ENCODE assay signal across 10 mouse cellular contexts in the genomic region with DNA sequence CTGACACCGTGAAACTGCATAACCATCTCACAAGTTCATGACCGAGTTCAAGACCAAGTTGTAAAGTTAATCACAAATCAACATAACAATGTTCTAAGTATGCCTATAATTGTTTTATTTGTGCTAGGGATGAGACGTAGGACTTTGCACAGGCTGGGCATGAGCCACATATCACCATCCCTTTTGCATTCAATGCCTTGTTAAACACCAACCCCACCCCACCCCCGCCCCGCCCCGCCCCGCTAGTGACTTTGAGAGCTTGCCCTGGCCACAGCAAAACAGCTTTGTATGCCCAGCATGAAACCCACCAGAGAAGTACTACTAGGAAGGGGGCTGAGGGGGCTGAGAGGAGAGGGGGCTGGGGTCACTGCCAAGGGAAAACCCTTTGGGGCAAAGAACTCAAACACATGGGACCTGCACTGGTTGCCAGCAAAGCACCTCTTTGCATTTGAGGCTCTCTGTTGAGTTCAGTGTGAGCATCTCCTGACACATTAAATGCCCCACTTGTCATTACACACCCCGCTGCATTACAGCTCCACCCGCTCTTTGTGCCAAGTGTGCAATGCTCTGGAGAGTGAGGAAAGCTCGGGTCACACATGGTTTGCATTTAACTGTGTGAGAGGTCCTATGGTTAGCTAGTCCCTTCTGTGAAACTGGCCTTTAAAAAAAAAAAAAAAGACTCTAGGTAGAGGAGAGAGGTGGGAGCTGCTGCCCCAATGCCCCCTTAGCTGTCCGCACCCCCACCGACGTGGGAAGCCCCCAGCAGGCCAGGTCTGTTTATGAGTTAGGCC.
A peak's percentile ranks its signal among the peaks of the same experiment; 100 is the strongest.
DNase-seq lines count a peak whose midpoint lies in the region; ATAC-seq lines count a peak whose summit lies in the region.
"Had no signal": no experiment of that assay in that cellular context is flagged by ENCODE, and none has a peak within 500 bp of the region (broad histone marks: within the 10 kb centered on the region; RNA-seq: fewer than 3 reads in every experiment).

No protein-coding gene starts in this region.

- intact Hi-C loops in left cerebral cortex, postnatal 4 days (cut with DNase I), result no loop called here

- no peak overlapping the region for H3K4me3 ChIP-seq in embryonic facial prominence, embryonic 13.5 days
- no peak overlapping the region for H3K4me3 ChIP-seq in limb, embryonic 13.5 days
- H3K4me3 ChIP-seq: forebrain, embryonic 15.5 days had no signal

- peak overlapping the region; percentile 27 for H3K4me2 ChIP-seq in embryonic facial prominence, embryonic 13.5 days
- H3K4me2 ChIP-seq in limb, embryonic 13.5 days (replicated peaks), result peak overlapping the region; percentile 38
- H3K4me2 ChIP-seq: forebrain, embryonic 15.5 days had no signal

- no peaks in the 10 kb centered on the region for H3K9me3 ChIP-seq in embryonic facial prominence, embryonic 13.5 days
- H3K9me3 ChIP-seq in limb, embryonic 13.5 days, result no peaks in the 10 kb centered on the region
- H3K9me3 ChIP-seq: forebrain, embryonic 15.5 days had no signal

- peaks cover 44% of the 10 kb centered on the region for H3K4me1 ChIP-seq in embryonic facial prominence, embryonic 13.5 days
- peaks cover 42% of the 10 kb centered on the region for H3K4me1 ChIP-seq in limb, embryonic 13.5 days

- H3K36me3 ChIP-seq in embryonic facial prominence, embryonic 13.5 days, result peaks cover 39% of the 10 kb centered on the region
- peaks cover 22% of the 10 kb centered on the region for H3K36me3 ChIP-seq in limb, embryonic 13.5 days
- H3K36me3 ChIP-seq: forebrain, embryonic 15.5 days had no signal

- 41% methylated on average over 13 of the region's 13 CpGs for WGBS in embryonic facial prominence, embryonic 13.5 days
- 33% methylated on average over 13 of the region's 13 CpGs for WGBS in limb, embryonic 13.5 days

- H3K27ac ChIP-seq in embryonic facial prominence, embryonic 13.5 days, result peak overlapping the region; percentile 83
- H3K27ac ChIP-seq in limb, embryonic 13.5 days, result peak overlapping the region; percentile 86
- H3K27ac ChIP-seq: forebrain, embryonic 15.5 days had no signal

- DNase-seq in left cerebral cortex, postnatal 4 days, result peak; percentile 64
- DNase-seq in left cerebral cortex, adult 9 months (ENCODE audit: low spot score in 2 of 2), result no peak
- peak; percentile 39 for DNase-seq in retina, embryonic 14.5 days (ENCODE audit: low spot score)
- no peak for DNase-seq in right cerebral cortex, postnatal 14 days
- no peak for DNase-seq in cerebellum, postnatal 36 days
- no peak for DNase-seq in gastrocnemius, postnatal 4 days (ENCODE audit: low spot score in 2 of 2)
- DNase-seq: lung, postnatal 14 days had no signal

- no peak overlapping the region for H3K9ac ChIP-seq in embryonic facial prominence, embryonic 13.5 days
- peak overlapping the region; percentile 45; the same call in 1 of the 2 replicates for H3K9ac ChIP-seq in limb, embryonic 13.5 days
- H3K9ac ChIP-seq: forebrain, embryonic 15.5 days had no signal

- no peaks in the 10 kb centered on the region for H3K27me3 ChIP-seq in embryonic facial prominence, embryonic 13.5 days
- H3K27me3 ChIP-seq in limb, embryonic 13.5 days, result no peaks in the 10 kb centered on the region; the same call in none of the 2 replicates
- H3K27me3 ChIP-seq: forebrain, embryonic 15.5 days had no signal

- ATAC-seq in embryonic facial prominence, embryonic 13.5 days (ENCODE audit: insufficient number of reproducible peaks, insufficient read depth, low FRiP score, low TSS enrichment, low read depth), result no peak
- 0 out of 2 replicates have a peak, but pooled peaks have one; percentile 28 for ATAC-seq in limb, embryonic 13.5 days (ENCODE audit: low FRiP score, low read depth)
- ATAC-seq: forebrain, embryonic 15.5 days had no signal

Comparison
In these comparisons a context has a peak if more than half of its experiments do, and no peak if none do; other contexts are left out.
1. DNase-seq: peak in left cerebral cortex, postnatal 4 days (single experiment) and retina, embryonic 14.5 days (single experiment); none in left cerebral cortex, adult 9 months (0 of 2), right cerebral cortex, postnatal 14 days (single experiment), cerebellum, postnatal 36 days (0 of 2) and gastrocnemius, postnatal 4 days (0 of 2).